Mouse (Mus musculus): ENCODE data around the gene Nhlh2.

- TF ChIP-seq CTCF (IDR thresholded peaks at IDR 0.05; ENCODE audit: borderline replicate concordance, insufficient read depth, low read length): no peak
- no peak for TF ChIP-seq POLR2A (IDR thresholded peaks at IDR 0.05; ENCODE audit: low read depth, low read length)
Observed at GRCm38 (mm10) chr3:102064566-102064965, 54.7 kb downstream of the Nhlh2 start.

Data from embryonic fibroblast, embryonic 13.5 days (primary cell).